Mouse (Mus musculus) hindbrain, embryonic 10.5 days (tissue): ENCODE results near the gene 1700113H08Rik. TPM values are rescaled to one million over a fixed set of nuclear protein-coding genes. Genes with fewer than 3 reads are reported as not detected.

Experiments used
- DNase-seq: peaks from one replicate; pipeline ENCODE4 v3.0.0-alpha.2; 2017; ENCODE audit warnings: low spot score
- H3K27ac ChIP-seq: fragments of 300-500 bp; sonication (generic); 2 replicates; pipeline ENCODE4 v1.5.1; 2016; ENCODE audit warnings: mild to moderate bottlenecking, moderate library complexity
- H3K27me3 ChIP-seq: fragments of 300-500 bp; sonication (generic); 2 replicates; pipeline ENCODE4 v1.6.1; 2016; ENCODE audit warnings: mild to moderate bottlenecking; ENCODE audit not compliant: poor library complexity, insufficient read depth, severe bottlenecking
- H3K36me3 ChIP-seq: fragments of 300-500 bp; sonication (generic); 2 replicates; pipeline ENCODE4 v1.6.1; 2016; ENCODE audit warnings: mild to moderate bottlenecking, moderate library complexity
- H3K4me1 ChIP-seq: fragments of 300-500 bp; sonication (generic); replicated peaks from 2 replicates; pipeline ENCODE4 v1.6.1; 2016; ENCODE audit warnings: mild to moderate bottlenecking
- H3K4me3 ChIP-seq: fragments of 300-500 bp; sonication (generic); 2 replicates; pipeline ENCODE4 v1.5.1; 2016; ENCODE audit warnings: mild to moderate bottlenecking, moderate library complexity
- H3K9me3 ChIP-seq: fragments of 300-500 bp; sonication (generic); 2 replicates; pipeline ENCODE4 v1.6.1; 2016; ENCODE audit warnings: mild to moderate bottlenecking, moderate library complexity
- WGBS: fragments of 180-500 bp; shearing (Covaris S2); methylation state at CpG from one replicate; pipeline ENCODE4 v1.1.7; 2016; 5-methylcytosine and 5-hydroxymethylcytosine counted together
- polyA plus RNA-seq: library from polyadenylated mRNA; unstranded; fragments of >200 nt; fragmentation: Nextera tagmentation; extraction: Ambion mirVana; gene quantifications from 2 replicates; pipeline ENCODE4 v1.2.1, GENCODE M21; 2016

Gene 1700113H08Rik
- polyA plus RNA-seq, 1 experiment from 2014 or later: 0.18 TPM

- Histone ChIP-seq H3K36me3 (no peaks in the 10 kb centered on the region), H3K4me1 (peaks cover 18% of the 10 kb centered on the region), H3K9me3 (no peaks in the 10 kb centered on the region), H3K27ac (0 out of 2 replicates have a peak overlapping the region, but pooled peaks have one; percentile 50), H3K4me3 (no peak overlapping the region), H3K27me3 (peaks cover 32% of the 10 kb centered on the region)
- peak; percentile 45 for DNase-seq
These were observed 36.4 kb downstream of the 1700113H08Rik start for GRCm38 (mm10) chr10:87094249-87094648.

DNA sequence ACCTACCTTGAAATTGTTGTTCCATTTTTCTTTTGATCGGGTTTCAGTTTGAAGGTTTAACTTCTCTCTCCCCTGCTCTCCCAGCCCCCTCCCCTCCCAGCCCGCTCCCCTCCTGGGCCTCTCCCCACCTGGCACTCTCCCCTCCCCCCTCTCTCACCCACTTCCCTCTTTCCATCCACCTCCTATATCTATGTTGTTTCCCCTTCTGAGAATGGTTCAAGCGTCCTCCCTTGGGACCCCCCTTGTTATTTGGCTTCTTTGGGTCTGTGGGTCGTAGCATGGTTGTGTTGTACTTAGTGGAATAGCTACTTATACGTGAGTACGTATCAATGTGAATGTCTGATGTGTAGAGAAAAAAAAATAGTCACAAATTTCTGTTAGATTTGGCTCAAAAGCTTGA is 40.9 kb downstream of the 1700113H08Rik start:
- H3K9me3 ChIP-seq: no peaks in the 10 kb centered on the region
- H3K27me3 ChIP-seq: peaks cover 46% of the 10 kb centered on the region
- 47% methylated on average over 6 of the region's 6 CpGs for WGBS
- peaks cover 56% of the 10 kb centered on the region for H3K4me1 ChIP-seq
- no peak for DNase-seq
- no peak overlapping the region for H3K4me3 ChIP-seq
- H3K36me3 ChIP-seq: no peaks in the 10 kb centered on the region
- H3K27ac ChIP-seq: no peak overlapping the region

DNA sequence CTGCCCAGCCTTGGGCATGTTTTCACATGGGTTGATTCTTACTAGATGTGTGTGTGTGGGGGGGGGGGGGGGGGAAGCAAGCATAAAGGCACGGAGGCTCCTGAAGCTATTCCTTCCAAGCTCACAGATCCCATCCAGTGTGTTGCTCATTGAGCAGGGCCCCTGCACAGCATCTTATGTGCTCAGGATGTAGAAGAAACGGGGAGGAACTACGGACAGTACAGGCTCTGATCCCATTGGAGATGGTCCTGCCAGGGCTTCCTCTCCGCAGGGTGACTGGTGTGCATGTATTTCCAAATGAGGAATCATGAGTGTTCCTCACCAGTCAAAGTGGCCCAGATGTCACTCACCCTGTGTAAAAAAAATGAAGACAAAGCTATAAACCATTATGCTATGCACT is 42.8 kb downstream of the 1700113H08Rik start:
- H3K36me3 ChIP-seq: no peaks in the 10 kb centered on the region
- no peak overlapping the region for H3K4me3 ChIP-seq
- H3K4me1 ChIP-seq: peaks cover 56% of the 10 kb centered on the region
- H3K9me3 ChIP-seq: no peaks in the 10 kb centered on the region
- H3K27me3 ChIP-seq: peaks cover 60% of the 10 kb centered on the region
- no peak overlapping the region for H3K27ac ChIP-seq
- no peak for DNase-seq
- 50% methylated on average over 4 of the region's 4 CpGs for WGBS

GRCm38 (mm10) chr10:87101265-87101950 is 43.6 kb downstream of the 1700113H08Rik start:
- Histone ChIP-seq H3K36me3 (no peaks in the 10 kb centered on the region), H3K9me3 (no peaks in the 10 kb centered on the region), H3K4me1 (peaks cover 56% of the 10 kb centered on the region), H3K27me3 (peaks cover 61% of the 10 kb centered on the region), H3K4me3 (no peak overlapping the region), H3K27ac (no peak overlapping the region)
- 14% methylated on average over 9 of the region's 9 CpGs for WGBS
- DNase-seq: peak; percentile 77

- Histone ChIP-seq H3K4me3 (no peak overlapping the region), H3K27ac (no peak overlapping the region), H3K9me3 (no peaks in the 10 kb centered on the region), H3K36me3 (no peaks in the 10 kb centered on the region), H3K27me3 (peaks cover 57% of the 10 kb centered on the region), H3K4me1 (peaks cover 56% of the 10 kb centered on the region)
- DNase-seq: no peak
- WGBS: 12% methylated on average over 3 of the region's 3 CpGs
These were observed 44.1 kb downstream of the 1700113H08Rik start for GRCm38 (mm10) chr10:87101951-87102320.

DNA sequence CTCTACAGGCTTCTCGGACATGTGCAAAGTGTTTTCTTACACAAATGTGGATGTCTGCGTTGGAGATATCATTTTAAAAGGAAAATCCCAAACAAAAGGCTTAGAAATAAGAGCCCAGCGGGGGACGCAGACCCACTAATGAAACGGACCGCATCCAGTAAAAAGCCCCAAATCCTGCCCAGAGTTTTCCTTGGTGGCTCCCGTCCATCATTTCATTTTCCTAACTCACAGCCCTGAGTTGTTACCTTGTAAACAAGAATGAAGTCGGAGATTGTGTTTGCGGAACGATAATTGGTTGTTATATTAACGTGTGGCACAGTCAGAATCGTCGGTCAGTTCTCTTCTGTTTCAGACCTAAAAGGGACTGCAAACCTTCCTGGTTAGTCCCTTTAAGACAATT is 44.6 kb downstream of the 1700113H08Rik start:
- H3K36me3 ChIP-seq: no peaks in the 10 kb centered on the region
- H3K4me3 ChIP-seq: peak overlapping the region; percentile 16; the same call in 1 of the 2 replicates
- H3K4me1 ChIP-seq: peaks cover 56% of the 10 kb centered on the region
- no peak overlapping the region for H3K27ac ChIP-seq
- WGBS: 27% methylated on average over 13 of the region's 13 CpGs
- H3K9me3 ChIP-seq: no peaks in the 10 kb centered on the region
- peaks cover 56% of the 10 kb centered on the region for H3K27me3 ChIP-seq
- no peak for DNase-seq

DNA sequence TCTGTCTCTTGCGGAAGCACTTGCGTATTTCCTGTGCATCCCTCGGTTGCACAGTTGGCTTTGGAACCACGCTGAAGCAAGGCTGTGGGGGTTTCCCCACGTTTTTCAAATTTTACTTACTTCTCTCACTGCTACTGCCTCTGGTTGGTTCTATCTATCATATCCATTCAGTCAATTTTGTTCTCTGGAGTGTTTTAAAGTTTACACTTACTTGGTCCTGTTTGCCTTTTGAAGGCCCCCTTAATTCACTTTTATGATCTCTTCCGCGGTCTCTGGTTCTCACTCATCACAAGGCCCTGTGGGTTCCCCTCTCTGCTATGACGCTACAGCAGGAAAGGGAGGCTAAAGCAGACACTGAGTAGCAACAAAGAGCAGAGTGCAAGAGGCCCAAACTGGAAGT is 45.4 kb downstream of the 1700113H08Rik start:
- Histone ChIP-seq H3K4me1 (peaks cover 48% of the 10 kb centered on the region), H3K9me3 (no peaks in the 10 kb centered on the region), H3K27ac (no peak overlapping the region), H3K4me3 (no peak overlapping the region), H3K36me3 (no peaks in the 10 kb centered on the region), H3K27me3 (peaks cover 60% of the 10 kb centered on the region)
- WGBS: 69% methylated on average over 8 of the region's 8 CpGs
- DNase-seq: no peak

GRCm38 (mm10) chr10:87107565-87108297 is 49.9 kb downstream of the 1700113H08Rik start:
- Histone ChIP-seq H3K36me3 (no peaks in the 10 kb centered on the region), H3K27ac (no peak overlapping the region), H3K4me1 (peaks cover 9% of the 10 kb centered on the region), H3K9me3 (no peaks in the 10 kb centered on the region), H3K4me3 (no peak overlapping the region), H3K27me3 (peaks cover 66% of the 10 kb centered on the region)
- WGBS: 73% methylated on average over 9 of the region's 9 CpGs
- no peak for DNase-seq

- Histone ChIP-seq H3K36me3 (no peaks in the 10 kb centered on the region), H3K4me1 (peaks cover 3% of the 10 kb centered on the region), H3K27ac (no peak overlapping the region), H3K4me3 (no peak overlapping the region), H3K9me3 (no peaks in the 10 kb centered on the region), H3K27me3 (peaks cover 66% of the 10 kb centered on the region)
- no peak for DNase-seq
- 91% methylated on average over 6 of the region's 6 CpGs for WGBS
These were observed 50.5 kb downstream of the 1700113H08Rik start for GRCm38 (mm10) chr10:87108333-87108732.

DNA sequence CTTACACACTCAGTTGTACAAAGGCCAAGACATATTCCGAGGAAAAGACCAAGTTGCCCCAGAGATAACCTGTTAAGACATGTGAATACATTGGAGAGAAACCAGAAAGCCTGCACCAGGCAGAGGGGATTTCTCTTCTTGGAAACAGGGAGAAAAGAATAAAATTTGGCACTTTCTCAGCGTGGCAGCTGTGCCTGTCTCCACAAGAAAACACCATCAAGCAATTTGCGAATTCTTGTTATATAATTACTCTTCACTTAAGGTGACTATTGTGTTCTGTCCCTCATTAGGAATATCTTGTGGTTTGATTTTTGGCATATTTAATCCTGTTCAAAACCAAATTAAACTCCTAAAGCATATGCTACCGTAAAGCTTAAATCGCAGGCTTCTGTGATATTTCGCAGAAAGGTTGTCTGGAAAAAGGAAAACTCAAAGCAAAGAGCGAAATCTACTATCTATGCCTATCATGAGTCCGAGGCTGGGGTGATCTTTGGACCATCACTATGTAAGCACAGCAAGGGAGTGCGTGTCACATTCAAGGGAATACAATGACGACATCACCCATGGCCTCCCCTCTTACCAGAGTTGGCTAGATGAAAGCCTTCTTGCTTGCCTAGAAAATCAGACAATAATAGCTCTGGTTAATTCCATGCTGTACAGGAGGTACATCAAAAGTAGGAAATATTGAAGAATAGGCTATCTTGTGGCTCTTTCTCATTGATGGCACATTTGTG is 51.4 kb downstream of the 1700113H08Rik start:
- Histone ChIP-seq H3K4me1 (peaks cover 5% of the 10 kb centered on the region), H3K27ac (no peak overlapping the region), H3K27me3 (peaks cover 59% of the 10 kb centered on the region), H3K36me3 (no peaks in the 10 kb centered on the region), H3K4me3 (no peak overlapping the region), H3K9me3 (no peaks in the 10 kb centered on the region)
- WGBS: 83% methylated on average over 10 of the region's 10 CpGs
- no peak for DNase-seq

DNA sequence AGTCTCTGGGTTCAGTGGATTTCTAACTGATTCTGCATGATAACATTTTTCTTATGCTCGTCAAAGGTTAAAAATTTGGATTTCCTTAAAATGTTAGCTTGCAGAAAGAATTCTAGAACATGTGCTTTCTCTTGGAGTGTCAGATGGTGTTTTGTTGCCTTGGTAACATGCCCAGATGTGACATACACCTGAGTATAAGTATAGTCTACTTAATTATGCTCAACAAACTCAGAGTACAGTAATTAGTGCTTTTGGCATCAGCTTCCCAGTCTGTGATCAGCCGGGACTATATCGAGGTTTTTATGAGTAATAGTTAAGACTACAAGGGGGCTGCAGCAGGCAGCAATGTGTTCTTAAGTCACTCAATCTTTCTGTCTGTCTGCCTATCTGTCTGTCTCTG is 53.1 kb downstream of the 1700113H08Rik start:
- peaks cover 47% of the 10 kb centered on the region for H3K27me3 ChIP-seq
- DNase-seq: no peak
- no peaks in the 10 kb centered on the region for H3K9me3 ChIP-seq
- no peaks in the 10 kb centered on the region for H3K36me3 ChIP-seq
- no peak overlapping the region for H3K4me3 ChIP-seq
- no peak overlapping the region for H3K27ac ChIP-seq
- H3K4me1 ChIP-seq: peaks cover 16% of the 10 kb centered on the region
- WGBS: 94% methylated on average over 3 of the region's 3 CpGs

GRCm38 (mm10) chr10:87125094-87125493 is 67.2 kb downstream of the 1700113H08Rik start:
- Histone ChIP-seq H3K9me3 (no peaks in the 10 kb centered on the region), H3K4me1 (no peaks in the 10 kb centered on the region), H3K4me3 (no peak overlapping the region), H3K36me3 (no peaks in the 10 kb centered on the region), H3K27ac (no peak overlapping the region), H3K27me3 (no peaks in the 10 kb centered on the region)
- WGBS: 91% methylated on average over 5 of the region's 5 CpGs
- no peak for DNase-seq
